Mouse (Mus musculus) liver, postnatal 0 days (tissue): ENCODE data around the gene Scarb2.

Experiments
- CTCF ChIP-seq: sonication (generic); IDR thresholded peaks from 2 replicates; pipeline ENCODE4 v1.5.1; 2016; ENCODE audit warnings: antibody characterized with exemption, low read depth
- EP300 ChIP-seq: IDR thresholded peaks from 2 replicates; pipeline ENCODE4 v1.6.1; 2016; ENCODE audit warnings: antibody characterized with exemption, low read depth, mild to moderate bottlenecking

DNA sequence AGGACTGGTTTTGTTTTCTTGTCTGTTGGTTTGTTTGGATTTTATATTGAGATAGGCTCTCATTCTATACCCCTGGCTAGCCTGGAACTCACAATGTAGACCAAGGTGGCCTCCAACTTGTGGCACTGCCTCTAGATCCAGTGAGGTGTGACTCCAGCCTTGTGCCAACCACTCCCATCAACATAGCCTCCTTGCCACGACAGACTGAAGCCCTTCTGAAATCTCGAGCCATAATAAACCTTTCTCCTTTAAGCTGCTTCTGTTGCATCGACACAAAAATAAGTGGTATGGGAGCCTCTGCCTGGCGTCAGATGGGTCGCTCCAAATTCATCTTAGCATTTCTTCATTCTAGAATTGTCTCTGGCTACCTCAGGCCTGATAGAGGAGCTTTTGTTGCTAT is 59.9 kb downstream of the Scarb2 start:
- TF ChIP-seq CTCF (no peak), EP300 (no peak)
